Mouse (Mus musculus) liver, embryonic 14.5 days (tissue): ENCODE results near the gene Tspan8. TPM values are rescaled to one million over a fixed set of nuclear protein-coding genes. Genes with fewer than 3 reads are reported as not detected.

Experiments used
- ATAC-seq: fragments of 200-750 bp; cut with Nextera tagmentation; 2 replicates; pipeline ENCODE4 v1.8.0; 2017; ENCODE audit warnings: moderate number of reproducible peaks, mild to moderate bottlenecking, moderate library complexity; ENCODE audit not compliant: insufficient read depth
- DNase-seq, 3 experiments: peaks; one replicate each; pipeline ENCODE4 v3.0.0-alpha.2; 2012 to 2013; ENCODE audit warnings: low read depth in 3 of 3, low spot score in 3 of 3
- H3K27ac ChIP-seq: fragments of 300-500 bp; sonication (generic); 2 replicates; pipeline ENCODE4 v1.5.1; 2014; ENCODE audit warnings: moderate library complexity, mild to moderate bottlenecking, control low read depth, inconsistent platforms
- H3K27me3 ChIP-seq: fragments of 300-500 bp; sonication (generic); 2 replicates; pipeline ENCODE4 v1.6.1; 2014; ENCODE audit warnings: mild to moderate bottlenecking, low read length, moderate library complexity; ENCODE audit not compliant: control insufficient read depth, insufficient read depth
- H3K36me3 ChIP-seq: fragments of 300-500 bp; sonication (generic); replicated peaks from 2 replicates; pipeline ENCODE4 v1.6.1; 2014; ENCODE audit warnings: low read depth; ENCODE audit not compliant: control insufficient read depth, insufficient read depth
- H3K4me1 ChIP-seq, 2 experiments: fragments of 200-500 bp in 1 of 2; fragments of 300-500 bp in 1 of 2; sonication (generic) in 1 of 2; replicated peaks; 2 replicates each; pipeline ENCODE4 v1.6.1; 2012 to 2014; ENCODE audit warnings: antibody characterized with exemption in 1 of 2, inconsistent platforms in 1 of 2, low read length in 1 of 2; ENCODE audit not compliant: control insufficient read depth in 2 of 2, insufficient read depth in 2 of 2
- H3K4me2 ChIP-seq: fragments of 300-500 bp; sonication (generic); 2 replicates; pipeline ENCODE4 v1.6.1; 2014; ENCODE audit warnings: low read depth, mild to moderate bottlenecking, control low read depth, moderate library complexity
- H3K4me3 ChIP-seq, 2 experiments: fragments of 200-500 bp in 1 of 2; fragments of 300-500 bp in 1 of 2; sonication (generic) in 1 of 2; 2 replicates each; pipeline ENCODE4 v1.5.1; 2012 to 2014; ENCODE audit warnings: low read depth in 2 of 2, low read length in 2 of 2, mild to moderate bottlenecking in 2 of 2, control low read depth in 1 of 2, inconsistent platforms in 1 of 2, moderate library complexity in 1 of 2; ENCODE audit not compliant: insufficient read depth in 1 of 2
- H3K9ac ChIP-seq: fragments of 300-500 bp; sonication (generic); replicated peaks from 2 replicates; pipeline ENCODE4 v1.6.1; 2014; ENCODE audit warnings: mild to moderate bottlenecking, control low read depth, moderate library complexity
- H3K9me3 ChIP-seq: fragments of 300-500 bp; sonication (generic); 2 replicates; pipeline ENCODE4 v1.6.1; 2016; ENCODE audit warnings: low read length, mixed read lengths; ENCODE audit not compliant: control insufficient read depth
- CTCF ChIP-seq: IDR thresholded peaks from 2 replicates; pipeline ENCODE4 v1.5.1; 2016; ENCODE audit warnings: antibody characterized with exemption, low read depth, control low read depth
- EP300 ChIP-seq: IDR thresholded peaks from 2 replicates; pipeline ENCODE4 v1.6.1; 2016; ENCODE audit warnings: antibody characterized with exemption, low read depth
- WGBS: fragments of 180-500 bp; shearing (Covaris S2); extraction: QIAGEN DNeasy Blood & Tissue Kit; methylation state at CpG from one replicate; pipeline ENCODE4 v1.1.7; 2014; ENCODE audit not compliant: insufficient replicate concordance; 5-methylcytosine and 5-hydroxymethylcytosine counted together
- polyA plus RNA-seq, 2 experiments: library from polyadenylated mRNA; depleted of rRNA in 1 of 2; stranded (reverse) in 1 of 2; unstranded in 1 of 2; fragments of >200 nt; fragmentation: Nextera tagmentation in 1 of 2; extraction: Ambion mirVana in 1 of 2; gene quantifications; 2 replicates each; pipeline versions ENCODE4 v1.2.1 to v1.2.3; 2012 to 2014

Tspan8 gene
- polyA plus RNA-seq, 2 experiments = 34.6 to 58.0 TPM

DNA sequence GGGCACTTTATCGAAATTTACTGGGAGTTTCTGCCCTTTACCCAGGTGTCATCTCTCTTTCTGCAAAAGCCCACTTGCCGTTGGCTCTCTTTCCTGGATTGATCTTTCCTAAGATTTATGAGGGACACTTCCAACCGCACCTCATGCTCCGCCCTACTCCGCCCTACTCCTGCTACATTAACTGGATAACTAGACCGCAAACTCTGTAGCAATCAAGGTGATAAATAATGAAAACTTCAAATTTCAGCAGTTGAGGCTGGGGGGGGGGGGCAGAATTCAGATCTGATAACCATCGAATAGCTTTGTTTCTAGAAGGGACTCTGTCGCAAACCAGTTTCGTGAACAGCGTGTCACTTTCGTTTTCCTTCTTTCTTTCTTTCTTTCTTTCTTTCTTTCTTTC is 1.8 kb upstream of the Tspan8 start:
- no peaks in the 10 kb centered on the region for H3K9me3 ChIP-seq
- H3K9ac ChIP-seq = no peak overlapping the region
- no peak overlapping the region for H3K4me3 ChIP-seq
- no peak overlapping the region for H3K27ac ChIP-seq
- no peak for DNase-seq
- H3K4me2 ChIP-seq = no peak overlapping the region
- peaks cover 5 to 22% of the 10 kb centered on the region in 2 experiments for H3K4me1 ChIP-seq
- TF ChIP-seq EP300 (no peak), CTCF (no peak)
- peaks cover 4% of the 10 kb centered on the region; the same call in 1 of the 2 replicates for H3K36me3 ChIP-seq
- ATAC-seq = no peak
- 75% methylated on average over 11 of the region's 11 CpGs for WGBS
- no peaks in the 10 kb centered on the region for H3K27me3 ChIP-seq

- Histone ChIP-seq H3K36me3 (peaks cover 17% of the 10 kb centered on the region), H3K4me3 (peak overlapping the region; percentile 88 to 98), H3K9me3 (no peaks in the 10 kb centered on the region), H3K27ac (peak overlapping the region; percentile 99), H3K4me1 (peaks cover 7 to 28% of the 10 kb centered on the region in 2 experiments), H3K27me3 (no peaks in the 10 kb centered on the region), H3K4me2 (peak overlapping the region; percentile 71), H3K9ac (peak overlapping the region; percentile 97)
- ATAC-seq (peak; percentile 100), DNase-seq (peak; percentile 74 to 81 (median 76))
- 7% methylated on average over 13 of the region's 13 CpGs for WGBS
- TF ChIP-seq CTCF = no peak
- peak; percentile 51 for TF ChIP-seq EP300
Measured at GRCm38 (mm10) chr10:115817056-115817724, 558 bp downstream of the Tspan8 start.

- peaks cover 57% of the 10 kb centered on the region for H3K36me3 ChIP-seq
- H3K4me1 ChIP-seq = 0 out of 4 replicates have a peak, but pooled peaks cover 3 to 8% of the 10 kb centered on the region in 2 experiments
- no peak for TF ChIP-seq CTCF
- no peak for TF ChIP-seq EP300
- no peaks in the 10 kb centered on the region for H3K9me3 ChIP-seq
- DNase-seq = no peak
- no peak overlapping the region for H3K4me3 ChIP-seq
- H3K27ac ChIP-seq = no peak overlapping the region
- no peak overlapping the region for H3K4me2 ChIP-seq
- no peaks in the 10 kb centered on the region for H3K27me3 ChIP-seq
- no peak for ATAC-seq
- no peak overlapping the region for H3K9ac ChIP-seq
- 76% methylated on average over 7 of the region's 7 CpGs for WGBS
Measured at GRCm38 (mm10) chr10:115825289-115825688, 8.7 kb downstream of the Tspan8 start.

GRCm38 (mm10) chr10:115828872-115829271 is 12.2 kb downstream of the Tspan8 start:
- WGBS = 81% methylated on average over 5 of the region's 5 CpGs
- TF ChIP-seq CTCF (no peak), EP300 (no peak)
- Histone ChIP-seq H3K27ac (no peak overlapping the region), H3K4me3 (no peak overlapping the region), H3K4me2 (no peak overlapping the region), H3K4me1 (peaks cover 4 to 11% of the 10 kb centered on the region in 2 experiments), H3K27me3 (no peaks in the 10 kb centered on the region), H3K9ac (no peak overlapping the region), H3K9me3 (no peaks in the 10 kb centered on the region), H3K36me3 (peaks cover 69% of the 10 kb centered on the region)
- ATAC-seq (no peak), DNase-seq (no peak)

DNA sequence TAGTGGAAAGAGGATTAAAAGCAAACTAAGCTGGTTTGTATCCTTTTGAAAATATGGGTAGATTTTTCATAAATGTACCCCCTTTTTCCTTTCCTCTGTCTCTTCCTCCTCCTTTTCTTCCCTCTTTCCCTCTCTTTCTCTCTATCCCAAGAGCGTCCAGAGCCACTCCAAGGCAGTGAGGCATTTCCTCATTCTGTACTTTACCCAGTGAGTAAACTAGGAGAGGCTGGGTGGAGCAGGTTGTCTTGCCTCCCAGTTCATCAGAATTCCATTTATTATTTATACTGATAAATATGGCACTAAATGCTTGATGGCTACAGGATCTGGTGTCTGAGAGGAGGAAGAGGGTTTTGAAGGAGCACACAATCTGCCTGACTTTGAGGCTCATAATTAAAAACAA is 13.1 kb downstream of the Tspan8 start:
- peaks cover 6 to 14% of the 10 kb centered on the region in 2 experiments for H3K4me1 ChIP-seq
- DNase-seq = no peak
- no peak overlapping the region for H3K4me2 ChIP-seq
- peaks cover 73% of the 10 kb centered on the region for H3K36me3 ChIP-seq
- H3K27ac ChIP-seq = no peak overlapping the region
- H3K27me3 ChIP-seq = no peaks in the 10 kb centered on the region
- ATAC-seq = no peak
- TF ChIP-seq EP300 (no peak), CTCF (no peak)
- no peak overlapping the region for H3K4me3 ChIP-seq
- no peaks in the 10 kb centered on the region for H3K9me3 ChIP-seq
- 81% methylated on average over 1 of the region's 1 CpGs for WGBS
- H3K9ac ChIP-seq = no peak overlapping the region
